Comparison of ENCODE assay signal across 22 mouse cellular contexts in genomic region chr2:144719294-144719693, GRCm38 (mm10).
DNase-seq lines count a peak whose midpoint lies in the region; ATAC-seq and TF ChIP-seq lines count a peak whose summit lies in the region.
"Had no signal": no experiment of that assay in that cellular context is flagged by ENCODE, and none has a peak within 500 bp of the region (broad histone marks: within the 10 kb centered on the region; RNA-seq: fewer than 3 reads in every experiment).

No protein-coding gene starts in this region.

- no peak for TF ChIP-seq CTCF in lung, embryonic 14.5 days (IDR thresholded peaks at IDR 0.05; ENCODE audit: low read depth)
- TF ChIP-seq CTCF in stomach, postnatal 0 days (IDR thresholded peaks at IDR 0.05; ENCODE audit: low read depth): no peak

- no peaks in the 10 kb centered on the region for H3K27me3 ChIP-seq in forebrain, embryonic 13.5 days
- no peaks in the 10 kb centered on the region for H3K27me3 ChIP-seq in forebrain, embryonic 14.5 days (replicated peaks; ENCODE audit: control insufficient read depth, insufficient read depth, low read length)
- H3K27me3 ChIP-seq in lung, embryonic 14.5 days (ENCODE audit: insufficient read depth, low read length): no peaks in the 10 kb centered on the region
- no peaks in the 10 kb centered on the region for H3K27me3 ChIP-seq in stomach, embryonic 15.5 days (replicated peaks)
- no peaks in the 10 kb centered on the region for H3K27me3 ChIP-seq in stomach, postnatal 0 days (ENCODE audit: control insufficient read depth, insufficient read depth, low read length)
- H3K27me3 ChIP-seq: forebrain, embryonic 15.5 days; limb, embryonic 13.5 days; lung, embryonic 15.5 days; neural tube, embryonic 13.5 days; Patski had no signal

- no peak overlapping the region for H3K27ac ChIP-seq in forebrain, embryonic 13.5 days
- H3K27ac ChIP-seq in forebrain, embryonic 14.5 days (ENCODE audit: low read depth, low read length): no peak overlapping the region
- H3K27ac ChIP-seq in lung, embryonic 14.5 days (ENCODE audit: low read depth): no peak overlapping the region
- H3K27ac ChIP-seq in stomach, embryonic 15.5 days: peak overlapping the region; percentile 8; the same call in 1 of the 2 replicates
- H3K27ac ChIP-seq in stomach, postnatal 0 days (replicated peaks): no peak overlapping the region
- H3K27ac ChIP-seq: forebrain, embryonic 15.5 days; limb, embryonic 13.5 days; lung, embryonic 15.5 days; neural tube, embryonic 13.5 days had no signal

- no peak overlapping the region for H3K4me3 ChIP-seq in forebrain, embryonic 13.5 days
- no peak overlapping the region for H3K4me3 ChIP-seq in forebrain, embryonic 14.5 days (ENCODE audit: low read depth, low read length)
- no peak overlapping the region for H3K4me3 ChIP-seq in lung, embryonic 14.5 days (ENCODE audit: low read depth, low read length)
- H3K4me3 ChIP-seq in stomach, embryonic 15.5 days (replicated peaks): no peak overlapping the region
- H3K4me3 ChIP-seq in stomach, postnatal 0 days (ENCODE audit: low read depth, low read length): no peak overlapping the region
- H3K4me3 ChIP-seq: forebrain, embryonic 15.5 days; limb, embryonic 13.5 days; lung, embryonic 15.5 days; neural tube, embryonic 13.5 days had no signal

- DNase-seq in forebrain, embryonic 14.5 days (ENCODE audit: low spot score): no peak
- peak; percentile 46 for DNase-seq in lung, embryonic 14.5 days
- no peak for DNase-seq in lung, postnatal 10 days
- DNase-seq in stomach, postnatal 0 days (ENCODE audit: low spot score): no peak
- DNase-seq in kidney, adult 8-10 months: no peak
- DNase-seq: adrenal gland, postnatal 14 days; cerebellum, adult 18-20 months; cerebellum, postnatal 25 days; embryo, embryonic 11 days; gastrocnemius, postnatal 25 days; right cerebral cortex, adult 18-20 months; thymus, postnatal 25 days had no signal

- H3K4me2 ChIP-seq in forebrain, embryonic 13.5 days: no peak overlapping the region
- H3K4me2 ChIP-seq in forebrain, embryonic 14.5 days (ENCODE audit: low read length): no peak overlapping the region
- no peak overlapping the region for H3K4me2 ChIP-seq in lung, embryonic 14.5 days
- no peak overlapping the region for H3K4me2 ChIP-seq in stomach, embryonic 15.5 days
- no peak overlapping the region for H3K4me2 ChIP-seq in stomach, postnatal 0 days (replicated peaks; ENCODE audit: low read depth)
- H3K4me2 ChIP-seq: forebrain, embryonic 15.5 days; limb, embryonic 13.5 days; lung, embryonic 15.5 days; neural tube, embryonic 13.5 days had no signal

- H3K9me3 ChIP-seq in forebrain, embryonic 13.5 days (replicated peaks): no peaks in the 10 kb centered on the region
- H3K9me3 ChIP-seq in forebrain, embryonic 14.5 days (replicated peaks; ENCODE audit: control insufficient read depth, low read length): no peaks in the 10 kb centered on the region
- H3K9me3 ChIP-seq in lung, embryonic 14.5 days (ENCODE audit: low read depth, low read length): no peaks in the 10 kb centered on the region
- no peaks in the 10 kb centered on the region for H3K9me3 ChIP-seq in stomach, embryonic 15.5 days
- H3K9me3 ChIP-seq in stomach, postnatal 0 days (ENCODE audit: control insufficient read depth, low read length): no peaks in the 10 kb centered on the region
- H3K9me3 ChIP-seq: forebrain, embryonic 15.5 days; limb, embryonic 13.5 days; lung, embryonic 15.5 days; neural tube, embryonic 13.5 days had no signal

- WGBS in forebrain, embryonic 13.5 days: 84% methylated on average over 5 of the region's 5 CpGs
- 76% methylated on average over 5 of the region's 5 CpGs for WGBS in forebrain, embryonic 14.5 days
- 69% methylated on average over 5 of the region's 5 CpGs for WGBS in lung, embryonic 14.5 days
- WGBS in stomach, embryonic 15.5 days: 60% methylated on average over 5 of the region's 5 CpGs
- WGBS in stomach, postnatal 0 days: 61% methylated on average over 5 of the region's 5 CpGs

- no peak for TF ChIP-seq EP300 in stomach, postnatal 0 days (optimal IDR thresholded peaks at IDR 0.05)

- H3K9ac ChIP-seq in forebrain, embryonic 13.5 days: no peak overlapping the region
- H3K9ac ChIP-seq in forebrain, embryonic 14.5 days (ENCODE audit: low read length): no peak overlapping the region
- no peak overlapping the region for H3K9ac ChIP-seq in lung, embryonic 14.5 days
- H3K9ac ChIP-seq in stomach, embryonic 15.5 days: no peak overlapping the region
- no peak overlapping the region for H3K9ac ChIP-seq in stomach, postnatal 0 days (ENCODE audit: low read length)
- H3K9ac ChIP-seq: forebrain, embryonic 15.5 days; limb, embryonic 13.5 days; lung, embryonic 15.5 days; neural tube, embryonic 13.5 days had no signal

- H3K36me3 ChIP-seq in forebrain, embryonic 13.5 days (ENCODE audit: poor library complexity, severe bottlenecking): no peaks in the 10 kb centered on the region
- H3K36me3 ChIP-seq in forebrain, embryonic 14.5 days (ENCODE audit: control insufficient read depth, insufficient read depth, low read length): no peaks in the 10 kb centered on the region
- H3K36me3 ChIP-seq in lung, embryonic 14.5 days (ENCODE audit: insufficient read depth): no peaks in the 10 kb centered on the region
- H3K36me3 ChIP-seq in stomach, embryonic 15.5 days: no peaks in the 10 kb centered on the region
- H3K36me3 ChIP-seq in stomach, postnatal 0 days (ENCODE audit: control insufficient read depth, insufficient read depth, low read length): no peaks in the 10 kb centered on the region
- H3K36me3 ChIP-seq: forebrain, embryonic 15.5 days; limb, embryonic 13.5 days; lung, embryonic 15.5 days; neural tube, embryonic 13.5 days had no signal

- ATAC-seq in forebrain, embryonic 13.5 days: 0 out of 2 replicates have a peak, but pooled peaks have one; percentile 13
- ATAC-seq in forebrain, embryonic 14.5 days: no peak
- ATAC-seq in lung, embryonic 14.5 days (ENCODE audit: insufficient read depth): peak; percentile 31; the same call in 1 of the 2 replicates
- ATAC-seq in stomach, embryonic 15.5 days (ENCODE audit: insufficient read depth, low FRiP score, low read depth): peak; percentile 28; the same call in 1 of the 2 replicates
- ATAC-seq in stomach, postnatal 0 days (ENCODE audit: low FRiP score, low TSS enrichment): no peak
- ATAC-seq in cerebellum, adult (ENCODE audit: insufficient number of reproducible peaks, low FRiP score, low TSS enrichment): no peak
- ATAC-seq: CD4-positive, CD25-positive, alpha-beta regulatory T cell, adult 4 months; forebrain, embryonic 15.5 days; inflammation-experienced regulatory T-cells, adult 6 months; Patski had no signal

- peaks cover 12% of the 10 kb centered on the region for H3K4me1 ChIP-seq in forebrain, embryonic 13.5 days
- peaks cover 7% of the 10 kb centered on the region for H3K4me1 ChIP-seq in forebrain, embryonic 14.5 days (ENCODE audit: control insufficient read depth, insufficient read depth, low read length)
- peaks cover 5% of the 10 kb centered on the region; the same call in 1 of the 2 replicates for H3K4me1 ChIP-seq in lung, embryonic 14.5 days (ENCODE audit: insufficient read depth)
- 0 out of 2 replicates have a peak, but pooled peaks cover 2% of the 10 kb centered on the region for H3K4me1 ChIP-seq in stomach, embryonic 15.5 days
- H3K4me1 ChIP-seq in stomach, postnatal 0 days (replicated peaks; ENCODE audit: control insufficient read depth, insufficient read depth): no peaks in the 10 kb centered on the region

Comparison
In these comparisons a context has a peak if more than half of its experiments do, and no peak if none do; other contexts are left out.
1. ATAC-seq: peak in forebrain, embryonic 13.5 days (single experiment), lung, embryonic 14.5 days (single experiment) and stomach, embryonic 15.5 days (single experiment); none in forebrain, embryonic 14.5 days (single experiment), stomach, postnatal 0 days (single experiment) and cerebellum, adult (single experiment).